Mouse (Mus musculus) lung, postnatal 4 days (tissue): Measurements from ENCODE around the gene Pafah2.

Experiments used
- DNase-seq, 2 experiments: peaks; one replicate each; pipeline ENCODE4 v3.0.0; 2021

The Pafah2 gene

GRCm38 (mm10) chr4:134466381-134467262, 70.5 kb downstream of the Pafah2 start:
- no peak for DNase-seq

GRCm38 (mm10) chr4:134467435-134468214, 71.5 kb downstream of the Pafah2 start:
- peak; percentile 55 to 73 for DNase-seq

- peak; percentile 95 to 97 for DNase-seq
Measured at GRCm38 (mm10) chr4:134468215-134468575, 72.1 kb downstream of the Pafah2 start, which contains the start of gene Stmn1. Gene Stmn1, plus strand, starts transcription at chr4:134468320.

GRCm38 (mm10) chr4:134468578-134469266, 72.6 kb downstream of the Pafah2 start:
- peak; percentile 97 to 98 for DNase-seq

GRCm38 (mm10) chr4:134469341-134469796, 73.2 kb downstream of the Pafah2 start:
- no peak for DNase-seq

GRCm38 (mm10) chr4:134469985-134470384, 73.9 kb downstream of the Pafah2 start:
- DNase-seq, result no peak

- no peak for DNase-seq
Measured at GRCm38 (mm10) chr4:134471469-134471868, 75.3 kb downstream of the Pafah2 start.

GRCm38 (mm10) chr4:134473764-134474163, 77.6 kb downstream of the Pafah2 start:
- no peak for DNase-seq

GRCm38 (mm10) chr4:134474240-134474639, 78.1 kb downstream of the Pafah2 start:
- no peak for DNase-seq

GRCm38 (mm10) chr4:134476899-134477298, 80.8 kb downstream of the Pafah2 start:
- DNase-seq, result no peak
